8 mouse cellular contexts compared by ENCODE assay signal in the genomic region with DNA sequence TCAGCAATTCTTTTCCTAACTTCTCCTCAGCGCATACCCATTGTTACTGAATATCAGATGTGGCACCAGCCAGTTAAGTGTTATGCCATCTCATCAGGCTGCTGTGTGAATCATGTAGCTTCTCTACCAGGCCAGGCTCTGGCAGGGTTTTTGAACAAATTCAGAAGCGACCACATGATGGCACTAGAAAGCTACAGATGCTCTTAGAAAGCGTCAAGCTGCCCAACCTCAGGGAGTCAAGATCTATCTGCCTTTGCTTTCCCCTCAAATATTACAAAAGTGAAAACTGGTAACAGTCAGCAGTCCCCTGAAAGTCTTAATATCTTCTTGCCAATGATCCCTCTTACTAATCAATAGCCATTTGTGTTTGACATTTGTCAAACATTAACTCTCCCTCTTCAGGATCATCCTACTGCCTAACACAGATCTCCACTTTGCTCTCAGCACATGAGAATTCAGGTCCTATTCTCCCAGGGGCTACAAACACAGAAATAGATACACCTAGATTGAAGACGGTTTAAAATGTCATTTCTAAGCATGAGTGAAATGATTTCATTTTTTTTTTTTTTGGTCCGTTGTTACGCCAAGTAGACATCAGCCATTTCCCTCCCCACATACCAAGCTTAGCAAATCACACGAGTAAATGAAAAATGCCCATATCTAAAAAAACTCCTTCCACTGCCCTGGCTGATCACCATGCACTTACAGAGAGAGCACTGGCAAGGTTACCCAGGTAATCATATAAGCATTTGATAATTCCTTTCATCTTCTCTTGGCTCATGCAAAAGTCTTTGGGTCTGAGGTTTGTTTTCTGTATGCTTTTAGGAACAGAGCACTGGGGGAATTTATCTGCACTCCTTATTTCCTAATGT.
A peak's percentile ranks its signal among the peaks of the same experiment; 100 is the strongest.
DNase-seq lines count a peak whose midpoint lies in the region; ATAC-seq and TF ChIP-seq lines count a peak whose summit lies in the region.

No protein-coding gene starts in this region.

- H3ac ChIP-seq in C2C12 (ENCODE audit: control insufficient read depth, insufficient read length, low read depth), result no peak overlapping the region

- H3K4me3 ChIP-seq in C2C12 (ENCODE audit: insufficient read depth, poor library complexity, severe bottlenecking), result no peak overlapping the region
- no peak overlapping the region for H3K4me3 ChIP-seq in heart, embryonic 16.5 days (ENCODE audit: low read length)
- no peak overlapping the region for H3K4me3 ChIP-seq in liver, embryonic 14.5 days (ENCODE audit: insufficient read depth in 1 of 2, low read depth in 2 of 2, low read length in 2 of 2)
- no peak overlapping the region for H3K4me3 ChIP-seq in neural tube, embryonic 12.5 days

- peak; percentile 72 for ATAC-seq in activated CD4-positive, CD25-positive, alpha-beta regulatory T cell, adult 4 months
- ATAC-seq in heart, embryonic 16.5 days (replicated peaks; ENCODE audit: extremely low read depth, insufficient read depth, low FRiP score), result peak; percentile 60; the same call in 1 of the 2 replicates
- ATAC-seq in liver, embryonic 14.5 days (ENCODE audit: insufficient read depth), result no peak
- ATAC-seq in neural tube, embryonic 12.5 days (ENCODE audit: low FRiP score, low read depth), result peak; percentile 71; the same call in 1 of the 2 replicates

- no peaks in the 10 kb centered on the region for H3K27me3 ChIP-seq in C2C12 (ENCODE audit: control insufficient read depth, insufficient read depth, insufficient read length)
- no peaks in the 10 kb centered on the region for H3K27me3 ChIP-seq in heart, embryonic 16.5 days (ENCODE audit: control insufficient read depth, insufficient read depth, low read length)
- H3K27me3 ChIP-seq in liver, embryonic 14.5 days (ENCODE audit: control insufficient read depth, insufficient read depth, low read length), result no peaks in the 10 kb centered on the region
- H3K27me3 ChIP-seq in neural tube, embryonic 12.5 days (replicated peaks), result no peaks in the 10 kb centered on the region

- H3K4me1 ChIP-seq in heart, embryonic 16.5 days (ENCODE audit: control insufficient read depth, insufficient read depth, low read length), result no peaks in the 10 kb centered on the region
- H3K4me1 ChIP-seq in liver, embryonic 14.5 days (replicated peaks; ENCODE audit: control insufficient read depth in 2 of 2, insufficient read depth in 2 of 2, low read length in 1 of 2), result no peaks in the 10 kb centered on the region
- H3K4me1 ChIP-seq in neural tube, embryonic 12.5 days, result no peaks in the 10 kb centered on the region

- no peak for TF ChIP-seq EP300 in liver, embryonic 14.5 days (IDR thresholded peaks at IDR 0.05; ENCODE audit: low read depth)

- no peaks in the 10 kb centered on the region for H3K79me2 ChIP-seq in C2C12 (ENCODE audit: control insufficient read depth, insufficient read depth)

- no peak overlapping the region for H3K27ac ChIP-seq in heart, embryonic 16.5 days (ENCODE audit: low read length)
- H3K27ac ChIP-seq in liver, embryonic 14.5 days, result no peak overlapping the region
- H3K27ac ChIP-seq in neural tube, embryonic 12.5 days, result no peak overlapping the region

- peak; percentile 72 for DNase-seq in embryo, embryonic 10 days (ENCODE audit: low spot score)
- DNase-seq in kidney, postnatal 4 days, result peak; percentile 53 to 64
- peak; percentile 7 to 37 (median 18) for DNase-seq in liver, embryonic 14.5 days (ENCODE audit: low read depth in 3 of 3, low spot score in 3 of 3)
- DNase-seq in thymus, postnatal 0 days (ENCODE audit: low spot score), result peak; percentile 72

- H3K9ac ChIP-seq in heart, embryonic 16.5 days (ENCODE audit: low read length), result no peak overlapping the region
- H3K9ac ChIP-seq in liver, embryonic 14.5 days (replicated peaks), result no peak overlapping the region
- H3K9ac ChIP-seq in neural tube, embryonic 12.5 days, result no peak overlapping the region

- no peak overlapping the region for H3K4me2 ChIP-seq in heart, embryonic 16.5 days (ENCODE audit: low read depth, low read length)
- no peak overlapping the region for H3K4me2 ChIP-seq in liver, embryonic 14.5 days (ENCODE audit: low read depth)
- H3K4me2 ChIP-seq in neural tube, embryonic 12.5 days (replicated peaks), result no peak overlapping the region

- no peaks in the 10 kb centered on the region for H3K79me3 ChIP-seq in C2C12 (ENCODE audit: low read depth)

- WGBS in heart, embryonic 16.5 days, result 39% methylated on average over 7 of the region's 7 CpGs
- 41% methylated on average over 7 of the region's 7 CpGs for WGBS in liver, embryonic 14.5 days (ENCODE audit: insufficient replicate concordance)
- 58% methylated on average over 7 of the region's 7 CpGs for WGBS in neural tube, embryonic 12.5 days

- no peaks in the 10 kb centered on the region for H3K9me3 ChIP-seq in heart, embryonic 16.5 days (replicated peaks; ENCODE audit: control insufficient read depth, low read length)
- no peaks in the 10 kb centered on the region for H3K9me3 ChIP-seq in liver, embryonic 14.5 days (ENCODE audit: control insufficient read depth, low read length)
- no peaks in the 10 kb centered on the region for H3K9me3 ChIP-seq in neural tube, embryonic 12.5 days

- no peaks in the 10 kb centered on the region for H3K36me3 ChIP-seq in C2C12 (ENCODE audit: control insufficient read depth, insufficient read depth)
- no peaks in the 10 kb centered on the region for H3K36me3 ChIP-seq in heart, embryonic 16.5 days (ENCODE audit: control insufficient read depth, insufficient read depth)
- no peaks in the 10 kb centered on the region for H3K36me3 ChIP-seq in liver, embryonic 14.5 days (replicated peaks; ENCODE audit: control insufficient read depth, insufficient read depth, low read depth)
- no peaks in the 10 kb centered on the region for H3K36me3 ChIP-seq in neural tube, embryonic 12.5 days

- TF ChIP-seq CTCF in C2C12 (IDR thresholded peaks at IDR 0.05; ENCODE audit: control insufficient read depth, insufficient read depth, insufficient read length), result peak; percentile 35
- peak; percentile 66 for TF ChIP-seq CTCF in liver, embryonic 14.5 days (IDR thresholded peaks at IDR 0.05; ENCODE audit: low read depth)

TF ChIP-seq in C2C12, 6 proteins besides CTCF, POLR2A, EP300 and RAD21:
- TF ChIP-seq MAX (IDR thresholded peaks at IDR 0.05) (no peak), CEBPB (IDR thresholded peaks at IDR 0.05; ENCODE audit: low read depth) (no peak), MYOD1 (IDR thresholded peaks at IDR 0.05; ENCODE audit: control insufficient read depth, insufficient read length, low read depth) (no peak), FOSL1 (IDR thresholded peaks at IDR 0.05; ENCODE audit: insufficient read depth, low read length, poor library complexity, severe bottlenecking) (no peak), MYOG (IDR thresholded peaks at IDR 0.05; ENCODE audit: control insufficient read depth, extremely low read depth, insufficient read length) (no peak), USF1 (IDR thresholded peaks at IDR 0.05; ENCODE audit: low read depth) (no peak)

Comparison
In these comparisons a context has a peak if more than half of its experiments do, and no peak if none do; other contexts are left out.
1. DNase-seq: peak in every context shown above with its lines; median percentile 72 in embryo, embryonic 10 days; 72 in thymus, postnatal 0 days; 58 in kidney, postnatal 4 days; 18 in liver, embryonic 14.5 days.